31 mouse cellular contexts compared by ENCODE assay signal in the genomic region with DNA sequence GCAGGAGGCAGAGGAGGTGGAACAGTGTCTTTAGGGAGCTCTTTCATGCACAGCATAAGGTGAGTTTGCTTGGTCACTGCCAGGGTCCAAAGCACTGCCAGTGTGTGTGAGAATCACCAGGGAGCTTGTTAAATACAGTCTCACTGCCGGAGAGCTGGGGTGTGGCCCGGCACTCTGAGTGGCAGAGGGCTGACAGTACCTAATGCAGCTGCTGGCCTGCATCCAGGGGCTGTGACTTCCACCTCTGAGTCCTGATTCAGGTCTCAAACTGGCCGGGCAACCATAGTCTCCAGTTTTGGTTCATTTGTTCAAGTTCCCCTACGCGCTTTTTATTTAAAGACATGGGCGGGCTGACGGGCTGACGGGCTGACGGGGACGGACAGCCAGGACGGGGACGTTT. TPM values are rescaled to one million over a fixed set of nuclear protein-coding genes. Genes with fewer than 3 reads are reported as not detected.
"Had no signal": no experiment of that assay in that cellular context is flagged by ENCODE, and none has a peak within 500 bp of the region (broad histone marks: within the 10 kb centered on the region; RNA-seq: fewer than 3 reads in every experiment).

No protein-coding gene starts in this region.

- H3K4me3 ChIP-seq: left cerebral cortex, adult 2 months; limb, embryonic 12.5 days; limb, embryonic 15.5 days; midbrain, embryonic 13.5 days; neural tube, embryonic 12.5 days; neural tube, embryonic 15.5 days had no signal

- DNase-seq: kidney, adult 18-20 months; kidney, adult 9 months; kidney, postnatal 14 days; kidney, postnatal 4 days; layer of hippocampus, adult 9-11 months; left cerebral cortex, postnatal 4 days; liver, postnatal 0 days; lung, embryonic 14.5 days; right cerebral cortex, adult 18-20 months; right cerebral cortex, postnatal 14 days; right cerebral cortex, postnatal 4 days; thymus, adult 2 months; thymus, postnatal 14 days; thymus, postnatal 4 days had no signal

- H3K27ac ChIP-seq: left cerebral cortex, adult 2 months; limb, embryonic 12.5 days; limb, embryonic 15.5 days; liver, embryonic 14.5 days; macrophage; midbrain, embryonic 13.5 days; neural tube, embryonic 12.5 days; neural tube, embryonic 15.5 days; stomach, postnatal 0 days had no signal

- H3K9me3 ChIP-seq: limb, embryonic 12.5 days; limb, embryonic 15.5 days; midbrain, embryonic 13.5 days; neural tube, embryonic 12.5 days; neural tube, embryonic 15.5 days had no signal

- H3K36me3 ChIP-seq: limb, embryonic 12.5 days; limb, embryonic 15.5 days; midbrain, embryonic 13.5 days; neural tube, embryonic 12.5 days; neural tube, embryonic 15.5 days had no signal

- H3K9ac ChIP-seq: limb, embryonic 12.5 days; limb, embryonic 15.5 days; liver, embryonic 14.5 days; liver, postnatal 0 days; lung, embryonic 14.5 days; midbrain, embryonic 13.5 days; neural tube, embryonic 12.5 days; neural tube, embryonic 15.5 days had no signal

- H3K4me2 ChIP-seq: limb, embryonic 12.5 days; limb, embryonic 15.5 days; liver, embryonic 11.5 days; lung, embryonic 14.5 days; midbrain, embryonic 13.5 days; neural tube, embryonic 12.5 days; neural tube, embryonic 15.5 days had no signal

- H3K4me1 ChIP-seq: limb, embryonic 12.5 days; midbrain, embryonic 13.5 days; neural tube, embryonic 12.5 days; neural tube, embryonic 15.5 days had no signal

- ATAC-seq: liver, postnatal 0 days; lung, postnatal 0 days; midbrain, embryonic 13.5 days; midbrain, embryonic 16.5 days had no signal

RNA-seq across cellular contexts. Expression of a gene that starts 12.4 kb away (rescaled TPM):
- total RNA-seq: layer of hippocampus, adult 18-20 months; layer of hippocampus, postnatal 25 days; left cerebral cortex, adult 2 months; left cerebral cortex, postnatal 10 days; left cerebral cortex, postnatal 4 days; megakaryocyte, adult 5-6 weeks had no signal
- polyA plus RNA-seq: kidney, embryonic 16.5 days; liver, postnatal 0 days; lung, embryonic 14.5 days; lung, postnatal 0 days; macrophage; midbrain, embryonic 16.5 days; stomach, postnatal 0 days had no signal
